Mouse (Mus musculus) colon, adult 2 months (tissue): ENCODE measurements around the gene Twf1. TPM values are rescaled to one million over a fixed set of nuclear protein-coding genes. Genes with fewer than 3 reads are reported as not detected.

ENCODE experiments used
- polyA plus RNA-seq: library from polyadenylated mRNA; depleted of rRNA; stranded (reverse); fragments of >200 nt; gene quantifications from 2 replicates; pipeline ENCODE4 v1.2.3, GENCODE M21; 2012; rRNA removed

Gene Twf1
- 37.7 and 38.9 TPM in 2 replicates for polyA plus RNA-seq

DNA sequence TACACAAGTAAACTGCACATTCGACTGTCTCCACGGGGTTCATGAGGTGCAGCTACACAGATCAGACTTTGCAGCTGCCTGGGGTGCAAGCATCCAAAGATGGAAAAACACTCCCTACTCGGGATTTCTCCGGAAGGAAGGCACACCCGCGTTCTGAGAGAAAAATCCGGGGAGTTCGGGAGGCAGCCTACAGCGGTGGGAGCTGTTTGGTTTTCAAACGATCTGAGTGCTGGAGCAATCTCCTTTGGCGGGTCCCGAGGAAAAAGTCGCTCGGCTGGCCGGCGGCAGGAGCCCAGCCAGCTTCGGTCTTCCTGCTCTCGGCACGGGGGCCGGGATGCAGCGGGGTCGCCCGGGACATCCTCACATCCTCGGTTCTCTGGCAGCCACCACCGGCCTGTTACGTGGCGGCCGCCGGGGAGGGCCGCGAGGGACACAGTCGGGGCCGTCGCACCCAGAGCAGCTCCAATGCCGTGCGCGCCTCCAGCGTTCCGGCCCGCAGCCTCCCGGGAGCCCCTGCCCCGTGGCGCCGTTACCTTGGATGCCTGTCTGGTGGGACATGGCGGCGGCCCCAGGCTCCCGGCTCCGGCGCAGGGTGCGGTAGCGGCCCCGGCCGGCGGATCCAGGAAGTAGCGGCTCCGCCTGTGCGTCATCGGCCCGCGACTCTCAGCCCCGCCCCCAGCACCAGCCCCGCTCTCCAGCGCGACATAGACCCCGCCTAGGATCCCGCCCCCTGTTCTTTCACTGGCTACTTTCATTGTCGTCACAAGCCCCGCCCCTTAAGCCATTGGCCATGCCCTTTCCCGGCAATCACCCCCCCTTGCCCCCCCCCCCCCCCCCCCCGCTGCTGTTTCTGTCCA is at the start of gene Twf1:
Gene Twf1, minus strand, starts transcription at position 671 of the 857 bp plus-strand sequence.

DNA sequence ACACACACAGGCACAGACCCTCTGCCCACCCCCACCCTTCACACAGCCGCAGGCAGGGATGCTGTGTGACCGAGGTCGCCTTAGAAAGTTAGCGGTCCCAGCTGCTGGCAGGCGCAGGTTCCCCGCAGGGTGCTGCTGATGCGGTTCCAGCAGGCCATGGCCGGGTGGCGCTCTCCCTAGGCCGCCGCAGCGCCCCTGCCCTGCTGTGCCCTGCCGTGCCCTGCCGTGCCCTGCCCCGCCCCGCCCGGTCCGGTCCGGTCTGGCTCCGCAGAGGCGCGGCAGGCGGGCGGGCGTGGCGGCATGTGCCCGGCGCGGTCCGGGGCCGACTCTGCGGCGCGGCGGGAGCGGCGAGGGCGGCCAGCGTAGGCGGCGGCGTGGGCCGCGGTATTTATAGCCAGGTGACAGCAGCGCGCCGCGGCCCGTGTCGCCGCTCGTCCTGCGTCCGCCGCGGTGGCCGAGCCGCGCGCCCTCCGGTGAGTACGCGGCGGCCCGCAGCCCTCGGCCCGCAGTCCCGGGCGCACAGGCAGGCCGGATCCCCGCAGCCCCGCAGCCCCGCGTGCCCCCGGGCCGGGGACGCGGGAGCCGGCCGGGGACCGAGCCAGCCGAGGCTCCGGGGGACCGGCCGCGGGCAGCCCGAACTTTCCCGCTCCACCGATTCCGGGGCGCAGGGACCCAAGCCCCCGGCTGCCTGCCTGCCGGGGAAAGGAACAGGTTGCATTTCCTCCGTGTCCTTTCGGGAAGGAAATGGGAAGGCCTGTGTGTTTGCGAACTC is 39.3 kb upstream of the Twf1 start, which contains the start of gene Tmem117:
Gene Tmem117, plus strand, starts transcription at position 403 of the 772 bp plus-strand sequence.

DNA sequence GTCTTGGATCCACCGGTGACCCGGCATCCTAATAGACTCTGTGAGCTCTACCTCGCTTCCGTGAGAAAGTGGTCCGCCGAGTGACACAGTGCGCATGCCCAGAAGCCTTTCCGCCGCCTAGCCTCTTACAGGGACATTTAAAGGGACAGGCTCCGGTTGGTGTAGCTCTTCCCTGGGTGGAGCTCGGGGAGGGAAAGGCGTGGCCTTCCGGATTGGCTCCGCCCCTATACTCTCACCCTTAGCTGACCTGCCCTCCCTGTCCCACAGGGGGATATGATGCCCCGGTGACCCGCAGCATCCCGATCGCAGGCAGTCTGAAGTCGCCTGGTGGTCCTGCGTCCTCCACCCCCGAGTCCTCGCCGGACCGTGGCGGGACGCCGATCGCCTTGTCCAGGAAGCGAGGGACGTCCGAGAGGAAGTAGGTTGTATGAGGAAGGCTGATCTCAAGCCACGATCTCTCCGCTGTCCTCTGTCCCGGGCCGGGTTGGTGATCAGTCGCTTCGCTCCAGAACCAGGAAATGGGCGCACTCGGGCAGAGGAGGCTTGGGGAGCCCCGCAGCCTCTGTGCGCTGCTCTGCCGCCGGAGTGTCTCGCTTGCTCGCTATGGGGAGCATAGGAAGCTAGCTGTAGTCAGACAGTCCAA is 46.2 kb downstream of the Twf1 start, which contains the start of the genes Pus7l and Irak4:
Gene Pus7l, minus strand, starts transcription at position 139 of the 643 bp plus-strand sequence.
Gene Irak4, plus strand, starts transcription at position 235 of the 643 bp plus-strand sequence.

Other genes with a start within 250 kb of the Twf1 start
- gene Adamts20, start 124.5 kb downstream of the Twf1 start, polyA plus RNA-seq: 0.38 and 0.43 TPM in 2 replicates
- 2.1 and 2.6 TPM in 2 replicates for gene Pus7l, start 46.3 kb downstream of the Twf1 start, polyA plus RNA-seq
- gene Irak4, start 46.2 kb downstream of the Twf1 start, polyA plus RNA-seq: 18.6 and 20.2 TPM in 2 replicates
- 2.3 and 3.1 TPM in 2 replicates for gene Tmem117, start 39.3 kb upstream of the Twf1 start, polyA plus RNA-seq